Mouse (Mus musculus): ENCODE data around the gene Slc48a1.

Slc48a1 gene

GRCm38 (mm10) chr15:97802575-97802974 lies 24.3 kb downstream of the Slc48a1 start:
- no peak for DNase-seq (ENCODE audit: low spot score in 2 of 2)

- DNase-seq (ENCODE audit: low spot score in 2 of 2), result no peak
Observed at GRCm38 (mm10) chr15:97807867-97808266, 29.5 kb downstream of the Slc48a1 start.

GRCm38 (mm10) chr15:97808532-97808931 lies 30.2 kb downstream of the Slc48a1 start:
- DNase-seq (ENCODE audit: low spot score in 2 of 2), result no peak

- no peak for DNase-seq (ENCODE audit: low spot score in 2 of 2)
Observed at GRCm38 (mm10) chr15:97809206-97809605, 30.9 kb downstream of the Slc48a1 start.

GRCm38 (mm10) chr15:97809942-97810341 lies 31.6 kb downstream of the Slc48a1 start:
- DNase-seq (ENCODE audit: low spot score in 2 of 2), result no peak

- DNase-seq (ENCODE audit: low spot score in 2 of 2), result no peak
Observed at GRCm38 (mm10) chr15:97810399-97810798, 32.1 kb downstream of the Slc48a1 start.

GRCm38 (mm10) chr15:97811307-97811706 lies 33.0 kb downstream of the Slc48a1 start:
- DNase-seq (ENCODE audit: low spot score in 2 of 2), result no peak

- DNase-seq (ENCODE audit: low spot score in 2 of 2), result no peak
Observed at GRCm38 (mm10) chr15:97812126-97812525, 33.8 kb downstream of the Slc48a1 start.

- no peak for DNase-seq (ENCODE audit: low spot score in 2 of 2)
Observed at GRCm38 (mm10) chr15:97812875-97813274, 34.6 kb downstream of the Slc48a1 start.

GRCm38 (mm10) chr15:97813452-97814204 lies 35.3 kb downstream of the Slc48a1 start:
- DNase-seq (ENCODE audit: low spot score in 2 of 2), result no peak

GRCm38 (mm10) chr15:97814703-97815102 lies 36.4 kb downstream of the Slc48a1 start:
- DNase-seq (ENCODE audit: low spot score in 2 of 2), result no peak

GRCm38 (mm10) chr15:97815254-97815653 lies 36.9 kb downstream of the Slc48a1 start:
- no peak for DNase-seq (ENCODE audit: low spot score in 2 of 2)

GRCm38 (mm10) chr15:97816199-97816994 lies 38.1 kb downstream of the Slc48a1 start:
- DNase-seq (ENCODE audit: low spot score in 2 of 2), result no peak

- DNase-seq (ENCODE audit: low spot score in 2 of 2), result no peak
Observed at GRCm38 (mm10) chr15:97819937-97820336, 41.6 kb downstream of the Slc48a1 start.

- DNase-seq (ENCODE audit: low spot score in 2 of 2), result no peak
Observed at GRCm38 (mm10) chr15:97821321-97821982, 43.1 kb downstream of the Slc48a1 start.

GRCm38 (mm10) chr15:97821983-97822363 lies 43.7 kb downstream of the Slc48a1 start:
- no peak for DNase-seq (ENCODE audit: low spot score in 2 of 2)

- no peak for DNase-seq (ENCODE audit: low spot score in 2 of 2)
Observed at GRCm38 (mm10) chr15:97822545-97823228, 44.4 kb downstream of the Slc48a1 start.

GRCm38 (mm10) chr15:97823479-97823878 lies 45.2 kb downstream of the Slc48a1 start:
- no peak for DNase-seq (ENCODE audit: low spot score in 2 of 2)

- DNase-seq (ENCODE audit: low spot score in 2 of 2), result no peak
Observed at GRCm38 (mm10) chr15:97824042-97824441, 45.7 kb downstream of the Slc48a1 start.

- peak; percentile 78 to 85 for DNase-seq (ENCODE audit: low spot score in 2 of 2)
Observed at GRCm38 (mm10) chr15:97825071-97825940, 47.0 kb downstream of the Slc48a1 start.
